Mouse (Mus musculus) adrenal gland, postnatal 25 days (tissue): ENCODE data around the gene Efnb3. TPM values are rescaled to one million over a fixed set of nuclear protein-coding genes. Genes with fewer than 3 reads are reported as not detected.
"Not testable (repeated sequence)": the region's sequence is repeated elsewhere in the genome, so short reads cannot be mapped to it uniquely, and the experiment has no call there.

Source experiments
- DNase-seq: peaks from one replicate; pipeline ENCODE4 v3.0.0; 2021; ENCODE audit warnings: mixed read lengths
- total RNA-seq: library from RNA; stranded (reverse); gene quantifications from 2 replicates; pipeline ENCODE4 v1.2.3, GENCODE M21; 2021

Efnb3 gene
- total RNA-seq, 1 experiment from 2014 or later: 1.5 TPM

- no peak for DNase-seq
These were observed 10.8 kb downstream of the Efnb3 start, which contains the start of gene Dnah2 for GRCm38 (mm10) chr11:69549060-69549656. Gene Dnah2, minus strand, starts transcription at chr11:69549110.

- peak; percentile 57 for DNase-seq
These were observed 12.9 kb downstream of the Efnb3 start for GRCm38 (mm10) chr11:69547071-69547470.

GRCm38 (mm10) chr11:69546423-69547053, 13.5 kb downstream of the Efnb3 start:
- peak; percentile 85 for DNase-seq

- DNase-seq: no peak
These were observed 14.0 kb downstream of the Efnb3 start for GRCm38 (mm10) chr11:69545957-69546356.

GRCm38 (mm10) chr11:69543598-69543997, 16.4 kb downstream of the Efnb3 start:
- DNase-seq: no peak

GRCm38 (mm10) chr11:69541741-69542140, 18.3 kb downstream of the Efnb3 start:
- not testable (repeated sequence) for DNase-seq

GRCm38 (mm10) chr11:69540700-69541099, 19.3 kb downstream of the Efnb3 start:
- no peak for DNase-seq

- no peak for DNase-seq
These were observed 25.0 kb downstream of the Efnb3 start for GRCm38 (mm10) chr11:69534990-69535389.

- no peak for DNase-seq
These were observed 27.4 kb downstream of the Efnb3 start for GRCm38 (mm10) chr11:69532480-69533150.

- DNase-seq: not testable (repeated sequence)
These were observed 29.2 kb downstream of the Efnb3 start for GRCm38 (mm10) chr11:69530755-69531154.

- not testable (repeated sequence) for DNase-seq
These were observed 29.7 kb downstream of the Efnb3 start for GRCm38 (mm10) chr11:69530281-69530680.

GRCm38 (mm10) chr11:69528031-69528390, 32.0 kb downstream of the Efnb3 start:
- no peak for DNase-seq

GRCm38 (mm10) chr11:69527098-69528030, 32.6 kb downstream of the Efnb3 start:
- DNase-seq: no peak

- no peak for DNase-seq
These were observed 33.4 kb downstream of the Efnb3 start for GRCm38 (mm10) chr11:69526631-69527030.

GRCm38 (mm10) chr11:69525661-69526060, 34.3 kb downstream of the Efnb3 start:
- DNase-seq: no peak

- DNase-seq: no peak
These were observed 36.4 kb downstream of the Efnb3 start for GRCm38 (mm10) chr11:69523651-69524050.

GRCm38 (mm10) chr11:69521526-69522149, 38.4 kb downstream of the Efnb3 start:
- no peak for DNase-seq

GRCm38 (mm10) chr11:69519976-69520375, 40.0 kb downstream of the Efnb3 start:
- no peak for DNase-seq

- DNase-seq: no peak
These were observed 43.3 kb downstream of the Efnb3 start for GRCm38 (mm10) chr11:69516661-69517060.

GRCm38 (mm10) chr11:69516151-69516640, 43.8 kb downstream of the Efnb3 start:
- DNase-seq: no peak

- peak; percentile 64 for DNase-seq
These were observed 46.2 kb downstream of the Efnb3 start for GRCm38 (mm10) chr11:69513840-69514239.
